Mouse (Mus musculus) G1E (cell line): ENCODE measurements around the gene Fggy.

Source experiments
- CTCF ChIP-seq: IDR thresholded peaks from 2 replicates; pipeline ENCODE4 v1.5.1; 2012; ENCODE audit warnings: low read depth, low read length, inconsistent platforms, mixed read lengths
- GATA2 ChIP-seq: IDR thresholded peaks from 2 replicates; pipeline ENCODE4 v1.6.1; 2012; ENCODE audit warnings: low read depth, low read length, inconsistent platforms, borderline replicate concordance
- TAL1 ChIP-seq: conservative IDR thresholded peaks from 2 replicates; pipeline ENCODE4 v1.6.1; 2012; ENCODE audit warnings: low read depth, low read length, inconsistent platforms, mixed read lengths

DNA sequence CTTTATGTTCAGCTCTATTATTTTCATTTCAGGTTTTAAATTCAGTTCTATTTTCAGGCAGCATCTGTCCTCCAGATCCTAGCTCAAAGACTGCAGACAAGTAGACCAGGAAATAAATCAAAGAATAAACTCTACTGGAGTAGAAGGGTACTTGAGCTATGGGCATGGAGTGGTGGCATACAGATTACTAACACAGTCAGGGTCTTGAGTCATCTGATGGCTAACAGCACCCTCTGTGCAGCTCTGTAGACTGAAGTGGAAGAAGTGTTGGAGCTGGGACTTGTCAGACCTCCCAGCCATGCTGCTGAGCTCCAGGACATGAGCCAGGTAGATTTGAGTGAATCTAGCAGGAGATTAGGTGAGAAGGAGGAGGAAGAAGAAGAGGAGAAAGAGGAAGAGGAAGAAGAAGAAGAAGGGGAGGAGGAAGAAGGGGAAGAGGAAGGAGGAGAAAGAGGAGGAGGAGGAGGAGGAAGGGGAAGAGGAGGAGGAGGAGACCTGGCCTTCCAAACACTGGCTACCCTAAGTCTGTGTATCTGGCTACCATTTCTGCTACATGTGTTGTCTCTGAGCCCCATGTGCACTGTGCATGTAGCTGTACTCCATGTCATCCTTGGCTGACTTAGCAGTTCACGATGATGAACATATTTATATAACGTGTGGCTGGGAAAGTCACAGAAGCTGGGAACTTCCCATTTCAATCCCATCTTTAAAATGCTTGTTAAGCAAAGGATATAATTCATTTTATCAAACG is 91.7 kb downstream of the Fggy start:
- TF ChIP-seq CTCF (no peak), TAL1 (no peak), GATA2 (no peak)
